Mouse (Mus musculus): Measurements from ENCODE around the gene Nptxr. TPM values are rescaled to one million over a fixed set of nuclear protein-coding genes. Genes with fewer than 3 reads are reported as not detected.

The Nptxr gene
- polyA plus RNA-seq, 1 experiment: not detected

- Histone ChIP-seq H3K4me3 (ENCODE audit: insufficient read depth, low read depth, low read length) (no peak overlapping the region), H3K4me1 (ENCODE audit: control insufficient read depth, insufficient read depth, low read length) (peaks cover 27% of the 10 kb centered on the region), H3K27ac (ENCODE audit: insufficient read depth, low read depth, low read length) (no peak overlapping the region)
- WGBS: 87% methylated on average over 4 of the region's 4 CpGs
- TF ChIP-seq POLR2A (IDR thresholded peaks at IDR 0.05; ENCODE audit: insufficient read depth, low read depth, low read length): no peak
- no peak for TF ChIP-seq CTCF (IDR thresholded peaks at IDR 0.05; ENCODE audit: insufficient read depth, low read depth, low read length)
Measured at GRCm38 (mm10) chr15:79755176-79755575, 49.4 kb downstream of the Nptxr start.

GRCm38 (mm10) chr15:79753873-79754272 is 50.7 kb downstream of the Nptxr start:
- H3K4me3 ChIP-seq (ENCODE audit: insufficient read depth, low read depth, low read length): no peak overlapping the region
- H3K4me1 ChIP-seq (ENCODE audit: control insufficient read depth, insufficient read depth, low read length): peaks cover 24% of the 10 kb centered on the region
- 65% methylated on average over 4 of the region's 4 CpGs for WGBS
- H3K27ac ChIP-seq (ENCODE audit: insufficient read depth, low read depth, low read length): no peak overlapping the region
- TF ChIP-seq POLR2A (IDR thresholded peaks at IDR 0.05; ENCODE audit: insufficient read depth, low read depth, low read length) (no peak), CTCF (IDR thresholded peaks at IDR 0.05; ENCODE audit: insufficient read depth, low read depth, low read length) (no peak)

- 93% methylated on average over 3 of the region's 3 CpGs for WGBS
- no peak overlapping the region for H3K27ac ChIP-seq (ENCODE audit: insufficient read depth, low read depth, low read length)
- TF ChIP-seq POLR2A (IDR thresholded peaks at IDR 0.05; ENCODE audit: insufficient read depth, low read depth, low read length) (no peak), CTCF (IDR thresholded peaks at IDR 0.05; ENCODE audit: insufficient read depth, low read depth, low read length) (no peak)
Measured at GRCm38 (mm10) chr15:79753420-79753752, 51.2 kb downstream of the Nptxr start.

GRCm38 (mm10) chr15:79752742-79753419 is 51.7 kb downstream of the Nptxr start:
- H3K4me1 ChIP-seq (ENCODE audit: control insufficient read depth, insufficient read depth, low read length): peaks cover 21% of the 10 kb centered on the region
- TF ChIP-seq POLR2A (IDR thresholded peaks at IDR 0.05; ENCODE audit: insufficient read depth, low read depth, low read length) (no peak), CTCF (IDR thresholded peaks at IDR 0.05; ENCODE audit: insufficient read depth, low read depth, low read length) (peak; percentile 95)
- H3K27ac ChIP-seq (ENCODE audit: insufficient read depth, low read depth, low read length): no peak overlapping the region
- H3K4me3 ChIP-seq (ENCODE audit: insufficient read depth, low read depth, low read length): no peak overlapping the region
- 24% methylated on average over 11 of the region's 11 CpGs for WGBS

More at GRCm38 (mm10) chr15:79753420-79753752, 51.2 kb downstream of the Nptxr start:
- no peak overlapping the region for H3K4me3 ChIP-seq (ENCODE audit: insufficient read depth, low read depth, low read length)
- peaks cover 23% of the 10 kb centered on the region for H3K4me1 ChIP-seq (ENCODE audit: control insufficient read depth, insufficient read depth, low read length)

GRCm38 (mm10) chr15:79751772-79752171 is 52.8 kb downstream of the Nptxr start:
- WGBS: 85% methylated on average over 17 of the region's 17 CpGs
- TF ChIP-seq POLR2A (IDR thresholded peaks at IDR 0.05; ENCODE audit: insufficient read depth, low read depth, low read length) (no peak), CTCF (IDR thresholded peaks at IDR 0.05; ENCODE audit: insufficient read depth, low read depth, low read length) (no peak)
- no peak overlapping the region for H3K27ac ChIP-seq (ENCODE audit: insufficient read depth, low read depth, low read length)
- peaks cover 15% of the 10 kb centered on the region for H3K4me1 ChIP-seq (ENCODE audit: control insufficient read depth, insufficient read depth, low read length)
- no peak overlapping the region for H3K4me3 ChIP-seq (ENCODE audit: insufficient read depth, low read depth, low read length)

- no peak overlapping the region for H3K4me3 ChIP-seq (ENCODE audit: insufficient read depth, low read depth, low read length)
- H3K27ac ChIP-seq (ENCODE audit: insufficient read depth, low read depth, low read length): no peak overlapping the region
- 0 out of 2 replicates have a peak, but pooled peaks cover 3% of the 10 kb centered on the region for H3K4me1 ChIP-seq (ENCODE audit: control insufficient read depth, insufficient read depth, low read length)
- TF ChIP-seq POLR2A (IDR thresholded peaks at IDR 0.05; ENCODE audit: insufficient read depth, low read depth, low read length): no peak
- 92% methylated on average over 8 of the region's 8 CpGs for WGBS
Measured at GRCm38 (mm10) chr15:79750266-79750665, 54.3 kb downstream of the Nptxr start.

- TF ChIP-seq CTCF (IDR thresholded peaks at IDR 0.05; ENCODE audit: insufficient read depth, low read depth, low read length): no peak
- no peak for TF ChIP-seq POLR2A (IDR thresholded peaks at IDR 0.05; ENCODE audit: insufficient read depth, low read depth, low read length)
Measured at GRCm38 (mm10) chr15:79749162-79749561, 55.4 kb downstream of the Nptxr start.

GRCm38 (mm10) chr15:79747998-79748397 is 56.6 kb downstream of the Nptxr start:
- no peak overlapping the region for H3K4me3 ChIP-seq (ENCODE audit: insufficient read depth, low read depth, low read length)
- H3K27ac ChIP-seq (ENCODE audit: insufficient read depth, low read depth, low read length): no peak overlapping the region
- H3K4me1 ChIP-seq (ENCODE audit: control insufficient read depth, insufficient read depth, low read length): peaks cover 2% of the 10 kb centered on the region; the same call in 1 of the 2 replicates
- TF ChIP-seq CTCF (IDR thresholded peaks at IDR 0.05; ENCODE audit: insufficient read depth, low read depth, low read length): no peak
- no peak for TF ChIP-seq POLR2A (IDR thresholded peaks at IDR 0.05; ENCODE audit: insufficient read depth, low read depth, low read length)
- 62% methylated on average over 11 of the region's 11 CpGs for WGBS

More at GRCm38 (mm10) chr15:79749162-79749561, 55.4 kb downstream of the Nptxr start:
- 0 out of 2 replicates have a peak, but pooled peaks cover 3% of the 10 kb centered on the region for H3K4me1 ChIP-seq (ENCODE audit: control insufficient read depth, insufficient read depth, low read length)
- no peak overlapping the region for H3K27ac ChIP-seq (ENCODE audit: insufficient read depth, low read depth, low read length)
- H3K4me3 ChIP-seq (ENCODE audit: insufficient read depth, low read depth, low read length): no peak overlapping the region
- WGBS: 90% methylated on average over 7 of the region's 7 CpGs

GRCm38 (mm10) chr15:79745883-79746282 is 58.7 kb downstream of the Nptxr start:
- TF ChIP-seq CTCF (IDR thresholded peaks at IDR 0.05; ENCODE audit: insufficient read depth, low read depth, low read length) (no peak), POLR2A (IDR thresholded peaks at IDR 0.05; ENCODE audit: insufficient read depth, low read depth, low read length) (no peak)
- WGBS: 88% methylated on average over 5 of the region's 5 CpGs
- Histone ChIP-seq H3K4me1 (ENCODE audit: control insufficient read depth, insufficient read depth, low read length) (peaks cover 10% of the 10 kb centered on the region), H3K27ac (ENCODE audit: insufficient read depth, low read depth, low read length) (no peak overlapping the region), H3K4me3 (ENCODE audit: insufficient read depth, low read depth, low read length) (no peak overlapping the region)

Measured in olfactory bulb, adult 2 months (tissue).